Mouse (Mus musculus): ENCODE results near the gene Ctps. TPM values are rescaled to one million over a fixed set of nuclear protein-coding genes. Genes with fewer than 3 reads are reported as not detected.

The Ctps gene
- 118 and 138 TPM in 2 replicates for polyA plus RNA-seq (2014; fragmentation: Nextera tagmentation; extraction: Ambion mirVana)

DNA sequence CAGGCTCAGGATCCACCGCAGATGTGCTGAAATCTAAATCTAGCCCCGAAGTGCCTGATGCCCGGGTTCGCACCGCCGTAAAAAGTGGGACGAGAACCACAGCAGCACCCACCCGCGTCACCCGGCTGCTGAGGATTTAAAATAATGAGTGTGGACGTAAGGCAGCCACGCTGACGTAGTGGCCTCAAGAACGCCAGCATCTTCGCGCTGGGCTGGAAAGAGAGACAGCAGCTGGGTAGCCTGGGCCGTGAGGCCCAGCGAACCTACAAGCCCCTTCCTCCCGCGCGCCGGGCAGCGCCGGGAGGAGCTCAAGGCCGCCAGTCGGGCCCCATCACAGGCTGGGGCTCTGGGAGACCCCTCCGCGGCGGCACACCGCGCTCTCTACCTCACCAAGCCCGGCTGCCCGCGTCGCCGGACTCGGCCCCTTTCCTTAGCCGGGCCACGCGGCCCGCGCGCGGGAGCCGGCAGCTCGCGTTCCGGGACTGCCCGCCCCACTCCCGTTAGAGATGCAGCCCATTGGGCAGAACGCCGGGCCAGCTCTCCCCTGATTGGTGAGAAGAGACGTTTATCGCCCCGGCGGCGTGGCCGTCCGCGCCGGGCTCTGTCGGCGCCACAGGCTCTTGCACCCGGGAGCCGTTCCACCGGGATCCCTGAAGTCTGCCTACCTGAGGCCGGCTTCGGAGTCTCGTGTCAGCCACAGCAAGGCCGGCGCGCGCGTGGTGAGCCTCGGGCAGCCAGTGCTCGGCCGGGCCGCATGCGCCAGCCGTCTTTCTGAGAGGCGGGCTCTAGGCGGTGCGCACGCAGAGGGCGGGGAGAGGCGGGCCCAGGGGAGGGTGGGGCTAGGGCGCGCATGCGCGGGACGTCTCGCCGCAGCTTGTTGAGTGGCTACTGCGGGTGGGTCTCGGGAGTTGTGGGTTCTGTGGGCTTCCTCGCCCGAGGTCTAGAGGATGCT is at the start of gene Ctps:
Ctps (minus strand) TSS at position 791 of the 952 bp plus-strand sequence.
- H3K9me3 ChIP-seq (ENCODE audit: control insufficient read depth, low read length) = no peaks in the 10 kb centered on the region
- 0 out of 2 replicates have a peak, but pooled peaks cover 6% of the 10 kb centered on the region for H3K4me1 ChIP-seq (replicated peaks; ENCODE audit: control insufficient read depth, insufficient read depth, low read length)
- WGBS = under 1% methylated on average over 90 of the region's 97 CpGs
- peak within 1 kb of the TSS; percentile 68 for H3K4me3 ChIP-seq (ENCODE audit: low read depth, low read length)
- H3K36me3 ChIP-seq (ENCODE audit: control insufficient read depth, insufficient read depth, low read length) = no peaks in the 10 kb centered on the region
- ATAC-seq (ENCODE audit: low FRiP score) (peak; percentile 98), DNase-seq (ENCODE audit: low spot score) (peak; percentile 96)
- H3K4me2 ChIP-seq (replicated peaks; ENCODE audit: low read depth, low read length) = peak within 1 kb of the TSS; percentile 81
- H3K27ac ChIP-seq (ENCODE audit: low read depth, low read length) = peak within 1 kb of the TSS; percentile 82
- peak within 1 kb of the TSS; percentile 95 for H3K9ac ChIP-seq (ENCODE audit: low read depth, low read length)
- H3K27me3 ChIP-seq (ENCODE audit: control insufficient read depth, insufficient read depth, low read length) = no peaks in the 10 kb centered on the region

GRCm38 (mm10) chr4:120616199-120617025 is 46.3 kb upstream of the Ctps start:
- Histone ChIP-seq H3K9ac (ENCODE audit: low read depth, low read length) (no peak overlapping the region), H3K9me3 (ENCODE audit: control insufficient read depth, low read length) (no peaks in the 10 kb centered on the region), H3K27ac (ENCODE audit: low read depth, low read length) (peak overlapping the region; percentile 13; the same call in 1 of the 2 replicates), H3K36me3 (ENCODE audit: control insufficient read depth, insufficient read depth, low read length) (no peaks in the 10 kb centered on the region), H3K27me3 (ENCODE audit: control insufficient read depth, insufficient read depth, low read length) (no peaks in the 10 kb centered on the region), H3K4me3 (ENCODE audit: low read depth, low read length) (no peak overlapping the region), H3K4me1 (replicated peaks; ENCODE audit: control insufficient read depth, insufficient read depth, low read length) (peaks cover 3% of the 10 kb centered on the region; the same call in 1 of the 2 replicates), H3K4me2 (replicated peaks; ENCODE audit: low read depth, low read length) (no peak overlapping the region)
- ATAC-seq (ENCODE audit: low FRiP score) (0 out of 2 replicates have a peak, but pooled peaks have one; percentile 25), DNase-seq (ENCODE audit: low spot score) (peak; percentile 33)
- 54% methylated on average over 13 of the region's 13 CpGs for WGBS

GRCm38 (mm10) chr4:120615528-120616081 is 45.5 kb upstream of the Ctps start:
- Histone ChIP-seq H3K27ac (ENCODE audit: low read depth, low read length) (no peak overlapping the region), H3K27me3 (ENCODE audit: control insufficient read depth, insufficient read depth, low read length) (no peaks in the 10 kb centered on the region), H3K4me1 (replicated peaks; ENCODE audit: control insufficient read depth, insufficient read depth, low read length) (peaks cover 3% of the 10 kb centered on the region; the same call in 1 of the 2 replicates), H3K9me3 (ENCODE audit: control insufficient read depth, low read length) (no peaks in the 10 kb centered on the region), H3K9ac (ENCODE audit: low read depth, low read length) (no peak overlapping the region), H3K4me2 (replicated peaks; ENCODE audit: low read depth, low read length) (no peak overlapping the region), H3K4me3 (ENCODE audit: low read depth, low read length) (no peak overlapping the region), H3K36me3 (ENCODE audit: control insufficient read depth, insufficient read depth, low read length) (no peaks in the 10 kb centered on the region)
- DNase-seq (ENCODE audit: low spot score) (peak; percentile 57), ATAC-seq (ENCODE audit: low FRiP score) (peak; percentile 58)
- WGBS = 27% methylated on average over 10 of the region's 10 CpGs

DNA sequence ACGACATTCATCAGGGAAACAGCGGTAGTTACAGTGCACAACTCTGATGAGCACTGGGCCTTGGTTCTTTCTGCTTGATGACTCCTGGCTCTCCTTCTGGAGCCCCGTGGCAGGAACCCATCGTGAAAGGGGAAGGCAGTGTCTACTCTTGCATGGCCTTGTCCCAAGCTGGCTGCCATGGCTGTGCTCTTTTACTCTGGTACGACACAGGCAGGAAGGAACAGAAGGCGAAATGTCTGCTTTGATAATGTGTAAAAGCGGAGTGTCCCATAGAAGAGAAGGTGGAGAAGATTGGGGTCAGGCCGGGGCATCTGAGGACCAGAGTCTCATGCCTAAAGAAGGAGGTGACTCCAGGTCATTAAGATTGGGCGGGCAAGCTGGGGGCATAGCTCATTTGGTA is 44.6 kb upstream of the Ctps start:
- WGBS = 76% methylated on average over 9 of the region's 9 CpGs

DNA sequence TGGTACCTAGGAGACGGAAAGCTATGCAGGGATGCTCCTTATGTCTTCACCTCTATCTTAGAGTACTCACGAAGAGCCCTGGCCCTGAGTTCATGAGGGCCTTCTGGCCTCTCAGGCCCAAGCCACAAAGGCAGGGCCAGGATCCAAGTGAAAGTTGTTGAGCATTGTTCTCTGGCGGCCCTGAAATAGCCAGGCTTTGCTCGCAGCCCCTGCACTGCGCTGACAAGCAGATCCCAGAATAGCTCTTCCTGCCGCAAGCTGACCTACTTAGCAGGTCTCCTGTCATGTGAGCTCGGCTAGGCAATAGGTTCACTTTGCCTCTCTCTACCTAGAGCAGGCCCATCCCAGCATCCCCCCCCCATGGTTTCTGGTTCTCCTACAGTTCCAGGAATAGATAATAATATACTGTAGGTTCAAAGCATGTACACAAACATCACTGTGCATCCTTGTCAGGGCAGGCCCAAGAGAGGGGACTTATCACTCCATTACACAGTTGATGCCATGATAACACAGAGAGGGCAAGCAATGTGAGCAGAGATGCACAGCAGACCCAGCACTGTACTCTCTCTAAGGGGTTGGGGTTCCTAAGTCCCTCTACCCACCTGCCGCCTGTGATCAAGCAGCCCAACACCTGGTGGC is 43.7 kb upstream of the Ctps start:
- no peak overlapping the region for H3K4me3 ChIP-seq (ENCODE audit: low read depth, low read length)
- H3K27me3 ChIP-seq (ENCODE audit: control insufficient read depth, insufficient read depth, low read length) = no peaks in the 10 kb centered on the region
- 0 out of 2 replicates have a peak overlapping the region, but pooled peaks have one; percentile 10 for H3K27ac ChIP-seq (ENCODE audit: low read depth, low read length)
- H3K4me1 ChIP-seq (replicated peaks; ENCODE audit: control insufficient read depth, insufficient read depth, low read length) = peaks cover 3% of the 10 kb centered on the region; the same call in 1 of the 2 replicates
- no peak overlapping the region for H3K4me2 ChIP-seq (replicated peaks; ENCODE audit: low read depth, low read length)
- DNase-seq (ENCODE audit: low spot score) (no peak), ATAC-seq (ENCODE audit: low FRiP score) (no peak)
- no peak overlapping the region for H3K9ac ChIP-seq (ENCODE audit: low read depth, low read length)
- WGBS = 54% methylated on average over 8 of the region's 8 CpGs
- no peaks in the 10 kb centered on the region for H3K36me3 ChIP-seq (ENCODE audit: control insufficient read depth, insufficient read depth, low read length)
- H3K9me3 ChIP-seq (ENCODE audit: control insufficient read depth, low read length) = no peaks in the 10 kb centered on the region

More for the DNA sequence above, 44.6 kb upstream of the Ctps start:
- ATAC-seq (ENCODE audit: low FRiP score) (no peak), DNase-seq (ENCODE audit: low spot score) (no peak)
- Histone ChIP-seq H3K4me2 (replicated peaks; ENCODE audit: low read depth, low read length) (no peak overlapping the region), H3K9ac (ENCODE audit: low read depth, low read length) (no peak overlapping the region), H3K36me3 (ENCODE audit: control insufficient read depth, insufficient read depth, low read length) (no peaks in the 10 kb centered on the region), H3K4me1 (replicated peaks; ENCODE audit: control insufficient read depth, insufficient read depth, low read length) (peaks cover 3% of the 10 kb centered on the region; the same call in 1 of the 2 replicates), H3K27me3 (ENCODE audit: control insufficient read depth, insufficient read depth, low read length) (no peaks in the 10 kb centered on the region), H3K9me3 (ENCODE audit: control insufficient read depth, low read length) (no peaks in the 10 kb centered on the region), H3K4me3 (ENCODE audit: low read depth, low read length) (no peak overlapping the region), H3K27ac (ENCODE audit: low read depth, low read length) (no peak overlapping the region)

DNA sequence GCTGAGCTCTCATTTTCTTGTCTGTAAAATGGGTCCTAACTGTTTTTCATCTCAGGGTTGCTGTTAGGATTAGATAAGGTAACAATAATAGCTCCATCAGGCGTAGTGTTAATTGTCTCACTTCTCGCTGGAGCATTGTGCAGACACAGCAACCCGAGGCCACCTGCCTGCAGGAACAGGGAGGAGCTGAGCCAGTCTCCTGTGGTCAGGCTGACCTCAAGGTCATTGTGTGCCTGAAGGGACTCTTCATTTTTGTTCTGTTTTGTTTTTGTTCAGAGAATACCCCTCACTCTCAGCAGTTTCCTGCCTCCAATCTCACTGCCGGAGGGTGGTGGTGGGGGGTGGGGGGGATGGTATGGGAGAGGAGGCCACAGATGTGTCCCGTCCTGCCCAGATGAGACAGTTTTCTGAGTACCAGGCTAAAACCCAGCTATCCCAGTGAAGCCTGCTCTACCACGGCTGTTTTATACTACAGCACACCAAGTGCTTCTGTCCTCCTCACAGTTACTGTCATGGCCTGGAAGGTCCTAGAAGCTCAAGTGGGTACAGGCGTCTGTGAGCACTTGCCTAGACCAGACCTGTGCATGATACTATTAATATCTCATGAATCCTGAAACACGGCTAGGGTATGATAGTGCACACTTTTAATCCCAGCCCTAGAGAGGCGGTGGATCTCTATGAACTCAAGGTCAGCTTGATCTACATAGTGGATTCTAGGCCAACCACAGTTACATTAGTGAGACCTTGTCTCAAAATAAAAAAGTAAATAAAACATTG is 42.4 kb upstream of the Ctps start:
- no peaks in the 10 kb centered on the region for H3K9me3 ChIP-seq (ENCODE audit: control insufficient read depth, low read length)
- H3K27ac ChIP-seq (ENCODE audit: low read depth, low read length) = peak overlapping the region; percentile 36; the same call in 1 of the 2 replicates
- H3K27me3 ChIP-seq (ENCODE audit: control insufficient read depth, insufficient read depth, low read length) = no peaks in the 10 kb centered on the region
- no peak overlapping the region for H3K4me2 ChIP-seq (replicated peaks; ENCODE audit: low read depth, low read length)
- H3K36me3 ChIP-seq (ENCODE audit: control insufficient read depth, insufficient read depth, low read length) = no peaks in the 10 kb centered on the region
- WGBS = 16% methylated on average over 9 of the region's 9 CpGs
- H3K4me1 ChIP-seq (replicated peaks; ENCODE audit: control insufficient read depth, insufficient read depth, low read length) = peaks cover 3% of the 10 kb centered on the region; the same call in 1 of the 2 replicates
- no peak overlapping the region for H3K9ac ChIP-seq (ENCODE audit: low read depth, low read length)
- ATAC-seq (ENCODE audit: low FRiP score) = no peak
- no peak overlapping the region for H3K4me3 ChIP-seq (ENCODE audit: low read depth, low read length)
- DNase-seq (ENCODE audit: low spot score) = peak; percentile 41

GRCm38 (mm10) chr4:120611005-120611404 is 40.9 kb upstream of the Ctps start:
- ATAC-seq (ENCODE audit: low FRiP score) (no peak), DNase-seq (ENCODE audit: low spot score) (no peak)
- no peak overlapping the region for H3K27ac ChIP-seq (ENCODE audit: low read depth, low read length)
- 68% methylated on average over 3 of the region's 3 CpGs for WGBS
- peaks cover 3% of the 10 kb centered on the region; the same call in 1 of the 2 replicates for H3K4me1 ChIP-seq (replicated peaks; ENCODE audit: control insufficient read depth, insufficient read depth, low read length)
- no peaks in the 10 kb centered on the region for H3K27me3 ChIP-seq (ENCODE audit: control insufficient read depth, insufficient read depth, low read length)
- H3K4me3 ChIP-seq (ENCODE audit: low read depth, low read length) = no peak overlapping the region
- no peaks in the 10 kb centered on the region for H3K9me3 ChIP-seq (ENCODE audit: control insufficient read depth, low read length)
- H3K36me3 ChIP-seq (ENCODE audit: control insufficient read depth, insufficient read depth, low read length) = no peaks in the 10 kb centered on the region
- no peak overlapping the region for H3K4me2 ChIP-seq (replicated peaks; ENCODE audit: low read depth, low read length)
- no peak overlapping the region for H3K9ac ChIP-seq (ENCODE audit: low read depth, low read length)

All from hindbrain, embryonic 11.5 days (tissue).